Mouse (Mus musculus) heart, adult 9 months (tissue): ENCODE results near the gene Cdk5rap3.

Experiments
- DNase-seq, 2 experiments: peaks; one replicate each; pipeline ENCODE4 v3.0.0; 2022; ENCODE audit warnings: low spot score in 2 of 2

The Cdk5rap3 gene

DNA sequence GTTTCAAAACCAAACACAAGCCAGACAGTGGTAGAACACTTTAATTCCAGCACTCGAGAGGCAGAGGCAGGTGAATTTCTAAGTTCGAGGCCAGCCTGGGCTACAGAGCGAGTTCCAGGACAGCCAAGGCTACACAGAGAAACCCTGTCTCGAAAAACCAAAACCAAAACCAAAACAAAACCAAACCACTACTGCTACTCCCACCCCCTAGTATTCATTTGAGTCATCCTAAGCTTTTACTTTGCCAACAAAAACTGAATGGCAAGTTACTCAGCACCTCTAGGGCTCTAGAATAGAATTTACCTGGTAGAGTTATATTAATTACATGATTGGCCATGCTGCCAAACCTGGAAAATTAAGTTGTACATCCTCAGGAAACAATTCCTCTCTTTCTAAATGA is 56.7 kb downstream of the Cdk5rap3 start:
- DNase-seq = no peak

- DNase-seq = no peak
Observed at GRCm38 (mm10) chr11:96857446-96857845, 58.9 kb downstream of the Cdk5rap3 start.
